Mouse (Mus musculus): Measurements from ENCODE around the gene Oprd1.

DNA sequence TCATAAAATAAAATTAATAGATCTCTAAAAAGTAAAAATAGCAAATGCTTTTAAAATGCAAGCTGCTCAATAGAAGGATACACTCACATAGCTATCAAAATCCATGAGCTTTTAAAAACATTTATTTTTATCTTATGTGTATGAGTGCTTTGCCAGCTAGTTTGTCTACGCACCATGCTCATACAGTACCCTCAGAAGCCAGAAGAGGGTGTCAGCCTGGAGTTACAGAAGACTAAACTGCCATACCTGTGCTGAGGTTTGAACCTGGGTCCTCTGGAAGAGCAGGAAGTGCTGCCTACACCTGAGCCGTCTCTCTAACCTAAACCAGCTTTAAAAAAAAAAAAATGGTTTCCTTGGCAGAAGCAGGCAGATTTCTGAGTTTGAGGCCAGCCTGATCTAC, 5.6 kb downstream of the Oprd1 start:
- no peak for TF ChIP-seq CTCF (IDR thresholded peaks at IDR 0.05; ENCODE audit: low read depth)
- TF ChIP-seq EP300 (IDR thresholded peaks at IDR 0.05; ENCODE audit: low read depth): no peak
